Mouse (Mus musculus): Measurements from ENCODE around the gene Psmc3. TPM values are rescaled to one million over a fixed set of nuclear protein-coding genes. Genes with fewer than 3 reads are reported as not detected.

Psmc3 gene
- polyA plus RNA-seq, 1 experiment from 2014 or later, result 394 TPM

Other genes with a start within 250 kb of the Psmc3 start
- gene Mtch2, start 206.9 kb upstream of the Psmc3 start, polyA plus RNA-seq (2014; fragmentation: Nextera tagmentation; extraction: Ambion mirVana), result 284 TPM in 2 replicates
- 15.1 and 21.2 TPM in 2 replicates for gene C1qtnf4, start 168.1 kb upstream of the Psmc3 start, polyA plus RNA-seq (2014; fragmentation: Nextera tagmentation; extraction: Ambion mirVana)
- 46.0 and 49.3 TPM in 2 replicates for gene Kbtbd4, start 149.3 kb upstream of the Psmc3 start, polyA plus RNA-seq (2014; fragmentation: Nextera tagmentation; extraction: Ambion mirVana)
- 215 and 217 TPM in 2 replicates for gene Ndufs3, start 149.2 kb upstream of the Psmc3 start, polyA plus RNA-seq (2014; fragmentation: Nextera tagmentation; extraction: Ambion mirVana)
- gene Celf1, start 113.6 kb upstream of the Psmc3 start, polyA plus RNA-seq (2014; fragmentation: Nextera tagmentation; extraction: Ambion mirVana), result 78.8 and 90.2 TPM in 2 replicates
- gene Rapsn, start 18.4 kb upstream of the Psmc3 start, polyA plus RNA-seq (2014; fragmentation: Nextera tagmentation; extraction: Ambion mirVana), result 0.60 and 1.4 TPM in 2 replicates
- 16.4 and 17.9 TPM in 2 replicates for gene Slc39a13, start 16.4 kb downstream of the Psmc3 start, polyA plus RNA-seq (2014; fragmentation: Nextera tagmentation; extraction: Ambion mirVana)
- gene Spi1, start 28.4 kb downstream of the Psmc3 start, polyA plus RNA-seq (2014; fragmentation: Nextera tagmentation; extraction: Ambion mirVana), result 2.6 and 3.0 TPM in 2 replicates
- gene Mybpc3, start 64.1 kb downstream of the Psmc3 start, polyA plus RNA-seq (2014; fragmentation: Nextera tagmentation; extraction: Ambion mirVana), result not detected in 2 replicates
- 18.6 and 23.7 TPM in 2 replicates for gene Madd, start 129.8 kb downstream of the Psmc3 start, polyA plus RNA-seq (2014; fragmentation: Nextera tagmentation; extraction: Ambion mirVana)
- 0.89 and 1.2 TPM in 2 replicates for gene Nr1h3, start 148.8 kb downstream of the Psmc3 start, polyA plus RNA-seq (2014; fragmentation: Nextera tagmentation; extraction: Ambion mirVana)
- 35.6 and 38.6 TPM in 2 replicates for gene Acp2, start 148.9 kb downstream of the Psmc3 start, polyA plus RNA-seq (2014; fragmentation: Nextera tagmentation; extraction: Ambion mirVana)
- 6.2 and 8.6 TPM in 2 replicates for gene Ddb2, start 183.0 kb downstream of the Psmc3 start, polyA plus RNA-seq (2014; fragmentation: Nextera tagmentation; extraction: Ambion mirVana)
- 16.4 and 17.3 TPM in 2 replicates for gene Pacsin3, start 201.9 kb downstream of the Psmc3 start, polyA plus RNA-seq (2014; fragmentation: Nextera tagmentation; extraction: Ambion mirVana)
- gene Arfgap2, start 211.0 kb downstream of the Psmc3 start, polyA plus RNA-seq (2014; fragmentation: Nextera tagmentation; extraction: Ambion mirVana), result 66.1 and 78.9 TPM in 2 replicates

Data from hindbrain, embryonic 11.5 days (tissue).